Mouse (Mus musculus): ENCODE results near the gene Dtymk. TPM values are rescaled to one million over a fixed set of nuclear protein-coding genes. Genes with fewer than 3 reads are reported as not detected.

Dtymk gene
- total and polyA plus RNA-seq, 2 experiments from 2014 or later, result 97.1 to 123 TPM

DNA sequence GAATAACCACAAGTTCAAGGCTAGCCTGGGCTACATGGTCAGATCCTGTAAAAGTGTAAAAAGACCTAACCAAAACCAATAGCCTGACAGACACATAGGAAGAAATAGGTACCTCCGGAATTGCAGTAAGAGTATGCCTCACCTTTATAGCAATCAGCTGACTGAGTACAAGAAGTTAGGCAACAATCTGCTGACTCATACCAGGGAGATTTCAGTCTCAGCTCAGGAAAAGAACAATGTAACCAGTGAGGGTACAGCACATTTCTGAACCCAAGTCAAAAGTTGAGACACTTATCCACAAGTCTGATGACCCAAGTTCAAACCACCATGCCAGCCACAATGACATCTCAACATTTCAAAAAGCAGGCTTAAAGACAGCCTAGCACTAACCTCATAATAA is 53.2 kb downstream of the Dtymk start:
- no peak for ATAC-seq
- no peak for TF ChIP-seq CTCF (IDR thresholded peaks at IDR 0.05; ENCODE audit: low read depth)
- no peak for DNase-seq
- no peaks in the 10 kb centered on the region for H3K9me3 ChIP-seq (ENCODE audit: low read length)
- H3K36me3 ChIP-seq (ENCODE audit: insufficient read depth), result peaks cover 23% of the 10 kb centered on the region
- 0 out of 2 replicates have a peak, but pooled peaks cover 6% of the 10 kb centered on the region for H3K4me1 ChIP-seq (ENCODE audit: insufficient read depth)
- H3K27me3 ChIP-seq (ENCODE audit: insufficient read depth, low read length), result no peaks in the 10 kb centered on the region
- no peak overlapping the region for H3K9ac ChIP-seq
- no peak overlapping the region for H3K4me3 ChIP-seq (ENCODE audit: low read depth, low read length)
- H3K4me2 ChIP-seq (ENCODE audit: low read depth), result no peak overlapping the region
- no peak overlapping the region for H3K27ac ChIP-seq (ENCODE audit: low read depth, low read length)
- WGBS, result 100% methylated on average over 1 of the region's 1 CpGs

DNA sequence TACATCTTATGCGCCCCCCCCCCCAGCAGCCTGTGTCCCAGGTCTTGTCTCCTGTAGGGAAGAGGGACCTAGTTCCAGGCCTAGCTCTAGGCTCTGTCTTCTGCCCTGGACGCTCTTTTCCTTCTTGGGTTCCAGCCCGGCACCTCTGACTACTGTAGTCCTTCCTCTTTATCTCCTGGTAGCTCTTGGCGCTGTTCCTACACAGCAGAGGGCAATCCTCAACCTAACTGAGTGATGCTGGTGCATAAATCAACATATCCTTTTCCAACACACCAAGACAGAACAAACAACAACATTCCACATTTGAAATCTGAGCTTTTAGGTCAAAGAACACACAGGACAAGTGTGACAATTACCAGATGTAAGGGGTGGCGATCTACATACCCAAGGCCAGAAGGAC is 55.6 kb downstream of the Dtymk start:
- no peaks in the 10 kb centered on the region for H3K9me3 ChIP-seq (ENCODE audit: low read length)
- no peak overlapping the region for H3K4me3 ChIP-seq (ENCODE audit: low read depth, low read length)
- 88% methylated on average over 5 of the region's 5 CpGs for WGBS
- H3K4me1 ChIP-seq (ENCODE audit: insufficient read depth), result no peaks in the 10 kb centered on the region
- DNase-seq (no peak), ATAC-seq (no peak)
- H3K27ac ChIP-seq (ENCODE audit: low read depth, low read length), result no peak overlapping the region
- H3K36me3 ChIP-seq (ENCODE audit: insufficient read depth), result peaks cover 23% of the 10 kb centered on the region
- H3K27me3 ChIP-seq (ENCODE audit: insufficient read depth, low read length), result no peaks in the 10 kb centered on the region
- no peak overlapping the region for H3K9ac ChIP-seq
- no peak for TF ChIP-seq CTCF (IDR thresholded peaks at IDR 0.05; ENCODE audit: low read depth)
- H3K4me2 ChIP-seq (ENCODE audit: low read depth), result no peak overlapping the region

DNA sequence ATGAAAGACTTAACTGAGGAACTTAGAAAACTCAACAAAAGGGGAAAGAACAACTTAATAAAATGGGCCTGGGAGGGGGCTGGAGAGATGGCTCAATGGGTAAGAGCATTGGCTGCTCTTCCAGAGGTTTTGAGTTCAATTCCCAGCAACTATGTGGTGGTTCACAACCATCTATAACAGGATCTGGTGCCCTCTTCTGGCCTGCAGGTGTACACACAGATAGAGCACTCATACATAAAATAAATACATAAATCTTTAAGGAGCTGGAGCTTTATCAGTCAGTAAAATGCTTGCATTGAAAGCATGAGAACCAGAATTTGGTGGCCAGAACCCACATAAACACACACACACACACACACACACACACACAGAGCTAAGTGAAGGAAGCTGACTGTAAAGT is 58.8 kb downstream of the Dtymk start:
- Histone ChIP-seq H3K27me3 (ENCODE audit: insufficient read depth, low read length) (no peaks in the 10 kb centered on the region), H3K27ac (ENCODE audit: low read depth, low read length) (no peak overlapping the region), H3K4me3 (ENCODE audit: low read depth, low read length) (no peak overlapping the region), H3K9me3 (ENCODE audit: low read length) (no peaks in the 10 kb centered on the region), H3K4me1 (ENCODE audit: insufficient read depth) (no peaks in the 10 kb centered on the region), H3K36me3 (ENCODE audit: insufficient read depth) (no peaks in the 10 kb centered on the region), H3K9ac (no peak overlapping the region), H3K4me2 (ENCODE audit: low read depth) (no peak overlapping the region)
- no peak for DNase-seq
- ATAC-seq, result no peak
- no peak for TF ChIP-seq CTCF (IDR thresholded peaks at IDR 0.05; ENCODE audit: low read depth)

Other genes starting within 250 kb of the Dtymk start
- gene Stk25, start 143.3 kb downstream of the Dtymk start, total RNA-seq (2014; rRNA removed), result 278 and 312 TPM in 2 replicates
- gene Stk25, start 143.3 kb downstream of the Dtymk start, polyA plus RNA-seq (2015; fragmentation: Nextera tagmentation; extraction: Ambion mirVana), result 371 and 381 TPM in 2 replicates
- 94.6 and 119 TPM in 2 replicates for gene Bok, start 116.3 kb downstream of the Dtymk start, total RNA-seq (2014; rRNA removed)
- 113 and 150 TPM in 2 replicates for gene Bok, start 116.3 kb downstream of the Dtymk start, polyA plus RNA-seq (2015; fragmentation: Nextera tagmentation; extraction: Ambion mirVana)
- gene Atg4b, start 50.4 kb downstream of the Dtymk start, total RNA-seq (2014; rRNA removed), result 46.0 and 50.6 TPM in 2 replicates
- 72.6 and 72.7 TPM in 2 replicates for gene Atg4b, start 50.4 kb downstream of the Dtymk start, polyA plus RNA-seq (2015; fragmentation: Nextera tagmentation; extraction: Ambion mirVana)
- gene Thap4, start 47.1 kb downstream of the Dtymk start, total RNA-seq (2014; rRNA removed), result 53.2 and 71.3 TPM in 2 replicates
- gene Thap4, start 47.1 kb downstream of the Dtymk start, polyA plus RNA-seq (2015; fragmentation: Nextera tagmentation; extraction: Ambion mirVana), result 51.2 and 53.2 TPM in 2 replicates
- gene Ing5, start 2.0 kb upstream of the Dtymk start, total RNA-seq (2014; rRNA removed), result 9.3 and 12.9 TPM in 2 replicates
- gene Ing5, start 2.0 kb upstream of the Dtymk start, polyA plus RNA-seq (2015; fragmentation: Nextera tagmentation; extraction: Ambion mirVana), result 4.4 and 5.4 TPM in 2 replicates
- 13.4 and 13.5 TPM in 2 replicates for gene D2hgdh, start 23.0 kb upstream of the Dtymk start, total RNA-seq (2014; rRNA removed)
- gene D2hgdh, start 23.0 kb upstream of the Dtymk start, polyA plus RNA-seq (2015; fragmentation: Nextera tagmentation; extraction: Ambion mirVana), result 7.4 and 11.2 TPM in 2 replicates
- 0.23 TPM in 1 of 2 replicates, not detected in the other for gene Gal3st2, start 59.4 kb upstream of the Dtymk start, total RNA-seq (2014; rRNA removed)
- not detected in 2 replicates for gene Gal3st2, start 59.4 kb upstream of the Dtymk start, polyA plus RNA-seq (2015; fragmentation: Nextera tagmentation; extraction: Ambion mirVana)
- gene Gal3st2b, start 116.4 kb upstream of the Dtymk start, total RNA-seq (2014; rRNA removed), result not detected in 2 replicates
- not detected in 2 replicates for gene Gal3st2b, start 116.4 kb upstream of the Dtymk start, polyA plus RNA-seq (2015; fragmentation: Nextera tagmentation; extraction: Ambion mirVana)
- not detected in 2 replicates for gene Gal3st2c, start 188.6 kb upstream of the Dtymk start, total RNA-seq (2014; rRNA removed)
- not detected in 2 replicates for gene Gal3st2c, start 188.6 kb upstream of the Dtymk start, polyA plus RNA-seq (2015; fragmentation: Nextera tagmentation; extraction: Ambion mirVana)
- gene Neu4, start 218.5 kb upstream of the Dtymk start, total RNA-seq (2014; rRNA removed), result 0.05 and 0.77 TPM in 2 replicates
- gene Neu4, start 218.5 kb upstream of the Dtymk start, polyA plus RNA-seq (2015; fragmentation: Nextera tagmentation; extraction: Ambion mirVana), result 0.10 and 0.27 TPM in 2 replicates

Measured in forebrain, postnatal 0 days (tissue).